Mouse (Mus musculus) cortical plate, adult 2 months (tissue): ENCODE data around the gene Thsd7b.

Experiments
- CTCF ChIP-seq: fragments of 200-500 bp; IDR thresholded peaks from 2 replicates; pipeline ENCODE4 v1.5.1; 2011; ENCODE audit warnings: mild to moderate bottlenecking, control low read depth, low read length; ENCODE audit not compliant: insufficient read depth; ENCODE audit errors: extremely low read depth
- POLR2A ChIP-seq: fragments of 200-500 bp; IDR thresholded peaks from 2 replicates; pipeline ENCODE4 v1.6.1; 2011; ENCODE audit warnings: mild to moderate bottlenecking, low read length, control low read depth; ENCODE audit not compliant: insufficient read depth; ENCODE audit errors: extremely low read depth

GRCm38 (mm10) chr1:129955478-129955877 lies 682.4 kb downstream of the Thsd7b start:
- TF ChIP-seq CTCF: no peak
- no peak for TF ChIP-seq POLR2A
